Mouse (Mus musculus) small intestine, adult 2 months (tissue): ENCODE measurements around the gene Gata5.

ENCODE experiments used
- CTCF ChIP-seq: fragments of 200-500 bp; IDR thresholded peaks from 2 replicates; pipeline ENCODE4 v1.5.1; 2012; ENCODE audit warnings: low read depth, mild to moderate bottlenecking, control low read depth, inconsistent platforms, low read length, moderate library complexity, mixed read lengths; ENCODE audit not compliant: insufficient replicate concordance, insufficient read length; ENCODE audit errors: extremely low read depth
- POLR2A ChIP-seq: fragments of 200-500 bp; IDR thresholded peaks from 2 replicates; pipeline ENCODE4 v1.6.1; 2012; ENCODE audit warnings: low read depth, mild to moderate bottlenecking, control low read depth, inconsistent platforms, low read length, moderate library complexity

DNA sequence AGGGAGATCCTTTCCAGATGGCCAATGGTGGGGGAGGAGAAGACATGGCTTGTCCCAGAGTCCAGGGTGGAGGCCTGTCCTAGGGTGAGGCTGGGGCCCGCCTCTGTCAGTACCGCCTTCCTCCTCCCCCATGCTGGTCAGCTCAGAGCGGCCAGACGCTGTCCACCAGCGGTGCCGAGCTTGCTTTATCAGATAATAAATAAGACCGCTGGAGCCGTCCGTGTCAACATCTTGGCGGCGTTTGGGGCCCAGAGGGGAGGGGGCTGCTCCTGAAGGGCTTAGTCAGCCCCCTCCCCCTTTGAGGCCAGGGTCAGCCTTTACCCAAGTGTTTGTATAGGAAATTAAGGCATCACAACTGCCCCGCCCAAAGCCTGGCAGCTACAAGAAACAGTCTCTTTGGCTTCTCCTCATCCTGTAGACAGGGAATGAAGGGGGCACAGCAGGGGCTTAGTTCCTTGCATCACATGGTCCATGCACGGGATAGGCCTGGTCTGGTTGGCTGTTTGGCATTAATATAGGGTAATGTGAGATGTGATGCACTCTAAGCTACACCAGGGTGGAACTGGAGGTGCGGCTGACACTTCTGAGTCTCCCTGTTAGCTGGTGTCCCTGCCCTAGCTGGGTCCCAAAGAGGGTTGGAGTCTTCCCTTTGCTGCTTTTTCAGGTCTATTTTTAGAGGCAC is 11.7 kb downstream of the Gata5 start:
- TF ChIP-seq POLR2A = no peak
- TF ChIP-seq CTCF = no peak
